ENCODE assay signal across 9 mouse cellular contexts in genomic region chr5:62765459-62765783, GRCm38 (mm10). TPM values are rescaled to one million over a fixed set of nuclear protein-coding genes. Genes with fewer than 3 reads are reported as not detected.
DNase-seq lines count a peak whose midpoint lies in the region; ATAC-seq and TF ChIP-seq lines count a peak whose summit lies in the region.
"Had no signal": no experiment of that assay in that cellular context is flagged by ENCODE, and none has a peak within 500 bp of the region (broad histone marks: within the 10 kb centered on the region; RNA-seq: fewer than 3 reads in every experiment).

No protein-coding gene starts in this region.

- no peaks in the 10 kb centered on the region for H3K9me3 ChIP-seq in forebrain, embryonic 10.5 days
- no peaks in the 10 kb centered on the region for H3K9me3 ChIP-seq in limb, embryonic 11.5 days (ENCODE audit: control insufficient read depth, low read length)
- H3K9me3 ChIP-seq in neural tube, embryonic 14.5 days (ENCODE audit: control insufficient read depth, low read length): no peaks in the 10 kb centered on the region

- peak overlapping the region; percentile 68 for H3K27ac ChIP-seq in liver, adult 2 months (replicated peaks; ENCODE audit: insufficient read depth, low read depth, low read length)
- no peak overlapping the region; the same call in 1 of the 2 replicates for H3K27ac ChIP-seq in forebrain, embryonic 10.5 days
- no peak overlapping the region for H3K27ac ChIP-seq in limb, embryonic 11.5 days (replicated peaks; ENCODE audit: low read depth, low read length)
- H3K27ac ChIP-seq in neural tube, embryonic 14.5 days (ENCODE audit: low read depth, low read length): no peak overlapping the region

- H3K79me2 ChIP-seq in liver, adult 2 months (ENCODE audit: control insufficient read depth, insufficient read depth, low read length): no peaks in the 10 kb centered on the region; the same call in 1 of the 2 replicates

- peak; percentile 38; the same call in 1 of the 2 replicates for ATAC-seq in limb, embryonic 11.5 days (ENCODE audit: insufficient number of reproducible peaks, low FRiP score, low TSS enrichment, low read depth)
- ATAC-seq in neural tube, embryonic 14.5 days (ENCODE audit: low read depth): peak; percentile 74

- H3K4me1 ChIP-seq in liver, adult 2 months (ENCODE audit: control insufficient read depth, insufficient read depth, low read length): peaks cover 18% of the 10 kb centered on the region
- peaks cover 8% of the 10 kb centered on the region; the same call in 1 of the 2 replicates for H3K4me1 ChIP-seq in forebrain, embryonic 10.5 days
- no peaks in the 10 kb centered on the region for H3K4me1 ChIP-seq in limb, embryonic 11.5 days (ENCODE audit: control insufficient read depth, insufficient read depth, low read length)
- no peaks in the 10 kb centered on the region for H3K4me1 ChIP-seq in neural tube, embryonic 14.5 days (ENCODE audit: control insufficient read depth, insufficient read depth, low read length)

- H3K4me3 ChIP-seq in liver, adult 2 months (ENCODE audit: insufficient read depth, low read depth, low read length): peak overlapping the region; percentile 100
- peak overlapping the region; percentile 71 for H3K4me3 ChIP-seq in forebrain, embryonic 10.5 days
- peak overlapping the region; percentile 45 for H3K4me3 ChIP-seq in limb, embryonic 11.5 days (ENCODE audit: low read depth, low read length)
- H3K4me3 ChIP-seq in neural tube, embryonic 14.5 days (ENCODE audit: low read depth, low read length): peak overlapping the region; percentile 59

- H3K4me2 ChIP-seq in limb, embryonic 11.5 days (ENCODE audit: low read depth, severe bottlenecking): peak overlapping the region; percentile 80
- H3K4me2 ChIP-seq in neural tube, embryonic 14.5 days (ENCODE audit: low read depth, low read length): peak overlapping the region; percentile 83

- no peaks in the 10 kb centered on the region for H3K36me3 ChIP-seq in liver, adult 2 months (ENCODE audit: control insufficient read depth, insufficient read depth, low read length)
- H3K36me3 ChIP-seq in forebrain, embryonic 10.5 days (replicated peaks): no peaks in the 10 kb centered on the region
- H3K36me3 ChIP-seq in limb, embryonic 11.5 days (ENCODE audit: control insufficient read depth, insufficient read depth, low read length): no peaks in the 10 kb centered on the region
- no peaks in the 10 kb centered on the region for H3K36me3 ChIP-seq in neural tube, embryonic 14.5 days (ENCODE audit: control insufficient read depth, insufficient read depth, low read length)

- no peak for TF ChIP-seq POLR2A in liver, adult 2 months (IDR thresholded peaks at IDR 0.05; ENCODE audit: extremely low read depth, insufficient read depth, low read length)

- no peak for TF ChIP-seq CTCF in liver, adult 2 months (IDR thresholded peaks at IDR 0.05; ENCODE audit: low read depth, low read length)

- no peaks in the 10 kb centered on the region for H3K27me3 ChIP-seq in liver, adult 2 months (ENCODE audit: control insufficient read depth, insufficient read depth, low read length)
- H3K27me3 ChIP-seq in forebrain, embryonic 10.5 days (ENCODE audit: poor library complexity, severe bottlenecking): peaks cover 24% of the 10 kb centered on the region
- H3K27me3 ChIP-seq in limb, embryonic 11.5 days (ENCODE audit: control insufficient read depth, insufficient read depth, low read length): 0 out of 2 replicates have a peak, but pooled peaks cover 7% of the 10 kb centered on the region
- H3K27me3 ChIP-seq in neural tube, embryonic 14.5 days (ENCODE audit: control insufficient read depth, insufficient read depth, low read length): peaks cover 2% of the 10 kb centered on the region; the same call in 1 of the 2 replicates

- WGBS in liver, adult 2 months: 10% methylated on average over 5 of the region's 5 CpGs
- 21% methylated on average over 5 of the region's 5 CpGs for WGBS in forebrain, embryonic 10.5 days
- 14% methylated on average over 5 of the region's 5 CpGs for WGBS in limb, embryonic 11.5 days
- 17% methylated on average over 5 of the region's 5 CpGs for WGBS in neural tube, embryonic 14.5 days

- intact Hi-C loops in left cerebral cortex, postnatal 36 days (cut with DNase I): no loop called here

- peak overlapping the region; percentile 83 for H3K9ac ChIP-seq in liver, adult 2 months (ENCODE audit: low read depth, low read length)
- peak overlapping the region; percentile 50; the same call in 1 of the 2 replicates for H3K9ac ChIP-seq in limb, embryonic 11.5 days (ENCODE audit: low read length)
- H3K9ac ChIP-seq in neural tube, embryonic 14.5 days (replicated peaks; ENCODE audit: low read depth, low read length): peak overlapping the region; percentile 71; the same call in 1 of the 2 replicates

- DNase-seq in liver, adult 2 months (ENCODE audit: extremely low read depth, low read depth, low spot score): no peak
- DNase-seq in liver: no peak
- no peak for DNase-seq in forebrain, embryonic 10.5 days (ENCODE audit: extremely low spot score, low spot score)
- DNase-seq in limb, embryonic 11.5 days (ENCODE audit: low spot score): no peak
- DNase-seq in left cerebral cortex, postnatal 36 days (ENCODE audit: low spot score in 2 of 2): no peak
- DNase-seq in right cerebral cortex, postnatal 4 days: no peak
- no peak for DNase-seq in adrenal gland, adult (ENCODE audit: inconsistent age in 2 of 2, low spot score in 1 of 2)

RNA-seq across cellular contexts. Expression of gene Arap2, which starts 0.5 kb away (rescaled TPM):
- 24.0 and 28.9 TPM in 2 replicates for total RNA-seq in liver, adult 2 months (2014; rRNA removed)
- polyA plus RNA-seq in liver, adult 2 months (2012; rRNA removed): 1.7 and 2.1 TPM in 2 replicates
- 1.4 and 2.1 TPM in 2 replicates for polyA plus RNA-seq in forebrain, embryonic 10.5 days (2016; fragmentation: Nextera tagmentation; extraction: Ambion mirVana)
- 0.91 and 1.2 TPM in 2 replicates for polyA plus RNA-seq in limb, embryonic 11.5 days (2014; fragmentation: Nextera tagmentation; extraction: Ambion mirVana)
- polyA plus RNA-seq in neural tube, embryonic 14.5 days (2014; fragmentation: Nextera tagmentation; extraction: Ambion mirVana): 4.5 and 5.5 TPM in 2 replicates
- total RNA-seq in left cerebral cortex, postnatal 36 days (2021): 10 to 100 TPM; 61.5 to 68.3 TPM

RNA-seq across cellular contexts. Expression of gene Dthd1, which starts 48.2 kb away (rescaled TPM):
- not detected in 2 replicates for total RNA-seq in liver, adult 2 months (2014; rRNA removed)
- polyA plus RNA-seq in liver, adult 2 months (2012; rRNA removed): 0.04 TPM in 1 of 2 replicates, not detected in the other
- not detected in 2 replicates for polyA plus RNA-seq in forebrain, embryonic 10.5 days (2016; fragmentation: Nextera tagmentation; extraction: Ambion mirVana)
- not detected in 2 replicates for polyA plus RNA-seq in limb, embryonic 11.5 days (2014; fragmentation: Nextera tagmentation; extraction: Ambion mirVana)
- not detected in 2 replicates for polyA plus RNA-seq in neural tube, embryonic 14.5 days (2014; fragmentation: Nextera tagmentation; extraction: Ambion mirVana)
- not detected for total RNA-seq in left cerebral cortex, postnatal 36 days (2021)
- total RNA-seq: adrenal gland, postnatal 36 days had no signal

Comparison
In these comparisons a context has a peak if more than half of its experiments do, and no peak if none do; other contexts are left out.
1. H3K4me3 ChIP-seq: peak in every context shown above with its lines; median percentile 100 in liver, adult 2 months; 71 in forebrain, embryonic 10.5 days; 59 in neural tube, embryonic 14.5 days; 45 in limb, embryonic 11.5 days.